Mouse (Mus musculus): ENCODE data around the gene Kazn.
A peak's percentile ranks its signal among the peaks of the same experiment; 100 is the strongest.

Kazn gene

DNA sequence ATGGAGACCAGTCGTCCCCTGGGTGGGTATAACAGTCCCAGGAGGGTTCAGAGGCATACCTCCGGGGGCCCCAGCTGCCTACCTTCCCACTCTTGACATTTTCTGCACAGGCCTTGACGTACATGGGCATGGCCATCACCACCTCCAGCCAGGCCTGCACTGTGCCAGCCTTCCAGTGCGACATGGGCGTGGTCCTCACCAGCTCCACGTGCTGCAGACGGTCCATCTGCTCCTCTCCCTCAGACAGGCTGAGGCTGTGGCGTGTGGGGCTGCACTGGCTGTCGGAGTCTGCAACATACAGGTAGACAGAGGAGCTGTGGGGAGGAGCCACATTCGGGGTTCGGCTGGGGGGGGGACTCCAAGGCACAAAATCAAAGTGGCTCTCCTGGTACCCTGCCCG is 121.2 kb downstream of the Kazn start:
- DNase-seq (ENCODE audit: low spot score in 2 of 2): no peak

DNA sequence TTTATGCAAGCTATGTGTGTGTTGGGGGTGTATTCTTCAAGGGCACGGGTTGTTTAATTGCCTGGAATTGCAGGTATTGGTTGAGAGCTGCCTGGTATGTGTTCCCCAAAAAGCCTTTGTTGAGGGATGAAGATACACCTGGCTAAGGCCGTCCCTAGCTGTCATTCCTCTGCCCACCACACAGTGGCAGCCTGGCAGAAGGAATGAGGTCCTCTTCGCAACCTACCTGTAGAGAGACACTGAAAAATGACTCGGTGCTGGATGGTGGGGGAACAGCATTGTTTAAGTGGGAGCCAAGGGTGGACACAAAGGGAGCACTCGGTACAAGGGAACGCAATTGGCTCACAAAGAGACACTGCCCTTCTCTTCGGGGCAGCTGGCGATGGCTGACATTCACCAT is 125.9 kb downstream of the Kazn start:
- no peak for DNase-seq (ENCODE audit: low spot score in 2 of 2)

DNA sequence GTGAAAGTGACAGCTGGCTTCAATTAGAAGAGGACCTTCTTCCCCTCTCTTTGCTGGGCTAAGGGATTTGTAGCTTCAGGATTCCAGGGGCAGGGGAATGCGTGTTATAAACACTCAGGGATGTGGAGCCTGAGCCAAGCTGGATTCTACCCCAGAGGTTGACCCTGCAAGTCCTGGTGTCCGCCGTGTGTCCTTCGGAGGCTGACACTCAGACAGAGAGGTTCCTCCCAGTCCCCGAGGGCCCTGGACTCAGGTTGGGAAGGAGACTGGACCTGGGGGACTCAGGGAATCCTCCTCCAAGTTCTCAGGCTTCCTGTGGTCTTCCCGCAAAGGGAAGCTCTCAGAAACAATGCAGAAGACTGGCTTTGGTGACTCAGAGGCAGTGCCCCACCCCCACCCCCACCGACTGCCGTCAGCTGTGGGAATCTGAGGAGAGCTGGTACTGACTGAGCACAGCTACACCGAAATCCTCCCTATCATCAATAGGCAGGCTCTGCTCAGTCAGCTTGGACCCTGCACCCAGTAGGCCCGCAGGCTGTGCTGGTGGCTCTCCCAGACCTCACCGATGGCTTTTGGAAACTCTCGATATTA is 136.0 kb downstream of the Kazn start:
- no peak for DNase-seq (ENCODE audit: low spot score in 2 of 2)

DNA sequence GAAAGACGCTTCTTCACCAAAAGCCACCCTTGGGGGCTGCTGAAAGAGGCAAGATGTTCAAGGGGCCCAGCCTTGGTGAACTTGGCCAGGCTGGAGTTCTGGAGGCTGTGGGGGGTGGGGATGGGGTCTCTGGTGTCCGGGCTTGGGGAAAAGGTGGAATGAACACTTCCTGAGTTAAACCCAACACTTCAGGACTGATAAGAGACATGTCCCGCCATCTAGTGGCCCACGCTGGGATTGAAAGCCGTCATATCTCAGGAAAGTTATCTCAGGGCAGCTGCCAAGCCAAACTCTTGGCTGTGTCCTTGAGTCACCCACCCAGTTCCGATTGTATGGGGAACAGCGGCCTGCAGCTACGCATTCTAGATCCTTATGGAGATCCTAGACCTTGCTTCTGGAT is 140.9 kb downstream of the Kazn start:
- peak in 1 of 2 experiments; percentile 34 for DNase-seq (ENCODE audit: low spot score in 2 of 2)

DNA sequence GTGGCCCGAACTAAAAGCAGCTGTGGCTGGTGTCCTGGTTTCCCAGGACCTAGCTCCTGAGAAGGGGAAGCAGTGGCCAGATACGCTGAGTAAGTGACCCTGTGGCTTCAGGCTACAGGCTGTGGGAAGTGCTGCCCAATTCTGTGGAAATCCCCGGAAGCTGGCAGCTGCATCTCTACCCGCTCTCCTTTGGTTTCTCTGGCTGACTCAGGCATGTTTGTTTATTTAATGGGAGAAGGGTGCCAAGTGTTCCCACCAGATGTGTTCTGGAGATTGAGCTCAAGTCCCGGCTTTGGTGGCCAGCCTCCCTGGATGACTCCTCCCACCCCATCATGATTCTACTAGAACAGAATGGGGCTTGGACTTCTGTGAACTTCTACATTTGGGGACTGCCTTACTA is 141.3 kb downstream of the Kazn start:
- DNase-seq (ENCODE audit: low spot score in 2 of 2): no peak

DNA sequence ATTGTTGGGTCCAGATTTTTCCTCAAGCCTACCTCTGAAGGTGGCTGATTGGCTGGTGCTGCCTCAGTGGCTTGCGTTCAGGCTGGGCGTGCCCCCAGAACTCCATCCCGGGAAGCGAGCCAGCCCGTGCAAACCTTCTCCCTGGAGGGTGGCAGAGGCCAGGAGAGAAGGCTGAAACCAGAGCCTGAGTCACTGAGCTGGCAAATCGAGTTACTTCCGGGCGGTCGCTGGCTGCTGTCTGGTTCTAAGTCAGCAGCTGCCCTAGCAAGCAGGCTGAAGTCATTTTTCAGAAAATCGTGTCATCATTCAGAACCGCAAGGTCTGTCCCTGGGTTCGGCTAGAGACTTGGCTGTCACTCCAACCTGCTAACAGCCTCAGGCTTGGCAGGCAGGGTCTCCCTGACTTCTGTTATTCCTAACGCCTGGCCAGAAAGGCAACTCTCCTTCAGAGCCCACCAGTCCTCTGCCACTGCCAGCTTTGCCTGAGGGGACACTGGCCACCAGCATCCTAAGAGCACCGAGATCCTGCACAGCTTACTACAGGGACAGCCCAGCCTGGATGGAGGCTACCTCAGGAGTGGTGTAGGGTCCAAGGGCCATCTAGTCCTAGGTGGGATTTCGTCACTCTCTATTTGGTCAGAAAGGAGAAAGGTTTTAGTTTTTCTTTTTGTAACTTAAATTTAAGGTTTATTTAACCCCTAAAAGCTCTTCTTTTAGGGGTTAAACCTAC is 143.5 kb downstream of the Kazn start:
- DNase-seq (ENCODE audit: low spot score in 2 of 2): no peak

DNA sequence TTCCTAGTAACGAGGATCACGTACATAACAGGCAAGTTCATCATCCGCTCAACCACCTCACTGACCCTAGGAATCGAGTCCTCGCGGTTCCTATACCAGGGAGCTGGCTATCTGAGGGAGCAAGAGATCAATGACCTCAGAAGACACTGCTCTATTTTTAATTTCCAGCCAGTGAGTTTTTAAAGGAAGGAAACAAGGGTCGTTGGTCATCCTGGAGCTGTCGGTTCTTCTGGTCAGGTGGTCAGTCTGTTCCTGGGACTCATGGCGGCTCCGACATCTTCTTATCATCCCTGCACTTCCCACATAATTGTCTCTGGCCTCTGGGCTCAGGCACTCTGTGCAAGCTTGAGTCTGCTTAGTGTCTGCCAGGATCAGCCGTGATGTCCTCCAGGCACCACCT is 144.8 kb downstream of the Kazn start:
- DNase-seq (ENCODE audit: low spot score in 2 of 2): no peak

DNA sequence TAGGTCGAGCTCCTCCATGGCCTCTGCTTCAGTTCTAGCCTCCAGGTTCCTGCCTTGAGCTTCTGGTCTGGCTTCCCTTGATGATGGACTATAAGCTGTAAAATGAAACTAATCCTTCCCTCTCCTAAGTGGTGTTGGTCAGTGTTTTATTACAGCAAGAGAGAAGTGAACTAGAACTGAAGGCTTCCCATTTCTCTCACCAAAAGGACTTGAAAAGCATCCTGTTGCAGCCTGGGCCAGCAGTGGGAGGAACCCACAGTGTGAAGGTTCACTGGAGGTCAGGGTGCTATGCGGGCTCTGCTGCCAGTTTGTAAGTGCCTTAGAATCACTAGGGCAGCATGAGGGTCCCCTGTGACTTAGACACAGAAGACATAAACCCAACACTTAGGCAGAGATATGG is 148.1 kb downstream of the Kazn start:
- no peak for DNase-seq (ENCODE audit: low spot score in 2 of 2)

DNA sequence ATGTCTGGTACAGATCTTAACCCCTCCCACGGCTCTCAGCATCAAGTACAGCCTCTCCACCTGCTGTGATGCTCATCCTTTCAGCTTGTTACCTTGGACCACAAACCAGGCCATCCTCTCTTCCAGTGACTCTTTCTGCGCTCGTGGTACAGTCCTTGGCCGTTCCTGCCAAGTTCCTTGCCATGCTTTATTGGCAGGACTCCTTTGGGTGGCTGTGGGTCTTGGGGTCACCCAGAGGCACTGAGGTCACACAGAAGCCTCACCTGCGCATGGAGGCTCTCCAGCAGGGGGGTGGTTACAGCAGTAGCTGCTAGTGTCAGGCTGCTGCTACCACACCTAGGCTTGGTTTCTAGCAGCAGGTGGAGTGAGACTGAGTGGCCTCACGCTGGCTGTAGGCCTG is 149.2 kb downstream of the Kazn start:
- no peak for DNase-seq (ENCODE audit: low spot score in 2 of 2)

DNA sequence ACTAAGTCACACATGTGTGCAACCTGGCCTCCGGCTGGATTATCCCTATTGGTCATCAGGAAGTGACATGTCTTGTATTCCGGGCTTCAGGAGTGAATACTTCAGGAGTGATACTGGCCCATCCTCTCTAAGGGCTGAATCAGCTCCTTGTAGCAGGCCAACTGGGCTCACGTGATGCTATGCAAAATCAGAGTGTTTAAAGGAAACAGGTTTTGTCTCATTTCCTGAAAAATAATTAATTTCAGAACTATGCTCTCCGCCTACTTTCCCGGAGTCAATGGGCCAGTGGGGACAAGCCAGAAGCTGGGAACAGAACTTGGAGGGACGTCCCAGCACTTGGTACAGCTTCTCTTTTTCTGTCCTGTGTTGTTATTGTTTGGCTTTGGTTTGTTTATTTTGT is 150.4 kb downstream of the Kazn start:
- DNase-seq (ENCODE audit: low spot score in 2 of 2): no peak

DNA sequence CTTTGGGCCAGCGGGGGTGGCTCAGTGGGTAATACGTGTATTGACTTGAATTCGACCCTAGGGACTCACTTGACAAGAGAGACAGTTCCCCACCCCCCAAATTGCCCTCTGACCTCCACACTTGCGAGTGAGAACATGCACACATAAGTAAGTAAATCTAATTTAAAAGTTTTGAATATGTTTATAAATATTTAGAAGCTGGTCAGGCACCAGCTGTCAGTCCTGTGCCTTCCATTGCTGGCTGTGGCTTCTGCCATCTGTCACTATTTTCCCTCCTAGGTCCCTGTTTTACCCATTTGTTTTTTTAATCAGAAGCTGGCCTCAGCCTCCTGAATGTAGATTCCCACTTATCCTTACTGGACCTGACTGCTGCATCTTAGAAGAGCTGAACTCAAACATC is 150.8 kb downstream of the Kazn start:
- DNase-seq (ENCODE audit: low spot score in 2 of 2): no peak

DNA sequence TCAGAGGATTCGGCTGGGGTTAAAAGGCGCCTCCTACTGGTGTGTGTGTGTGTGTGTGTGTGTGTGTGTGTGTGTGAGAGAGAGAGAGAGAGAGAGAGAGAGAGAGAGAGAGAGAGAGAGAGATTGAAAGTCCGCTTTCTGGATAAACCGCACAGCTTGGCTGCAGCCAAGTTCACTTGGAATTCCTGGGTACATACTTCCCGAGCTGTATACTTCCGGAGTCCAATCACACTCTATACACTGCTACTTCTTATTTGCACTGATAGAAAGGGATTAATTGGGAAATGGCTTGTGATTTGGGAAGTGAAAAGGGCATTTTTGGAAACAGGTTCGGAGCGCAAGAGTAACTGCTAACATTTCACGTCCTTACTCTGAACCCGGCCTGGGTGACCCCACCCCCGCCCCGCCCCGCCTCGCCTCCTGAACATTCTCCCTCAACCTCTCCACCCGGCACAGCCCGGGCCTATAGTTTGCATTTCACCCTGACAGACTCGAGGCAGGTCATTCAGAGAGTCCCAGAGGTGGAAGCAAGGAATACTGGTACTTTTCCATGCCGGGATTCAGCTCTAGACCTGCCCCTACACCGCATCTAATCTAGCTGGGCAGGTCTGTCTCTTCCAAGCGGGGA is 154.2 kb downstream of the Kazn start:
- DNase-seq (ENCODE audit: low spot score in 2 of 2): no peak

DNA sequence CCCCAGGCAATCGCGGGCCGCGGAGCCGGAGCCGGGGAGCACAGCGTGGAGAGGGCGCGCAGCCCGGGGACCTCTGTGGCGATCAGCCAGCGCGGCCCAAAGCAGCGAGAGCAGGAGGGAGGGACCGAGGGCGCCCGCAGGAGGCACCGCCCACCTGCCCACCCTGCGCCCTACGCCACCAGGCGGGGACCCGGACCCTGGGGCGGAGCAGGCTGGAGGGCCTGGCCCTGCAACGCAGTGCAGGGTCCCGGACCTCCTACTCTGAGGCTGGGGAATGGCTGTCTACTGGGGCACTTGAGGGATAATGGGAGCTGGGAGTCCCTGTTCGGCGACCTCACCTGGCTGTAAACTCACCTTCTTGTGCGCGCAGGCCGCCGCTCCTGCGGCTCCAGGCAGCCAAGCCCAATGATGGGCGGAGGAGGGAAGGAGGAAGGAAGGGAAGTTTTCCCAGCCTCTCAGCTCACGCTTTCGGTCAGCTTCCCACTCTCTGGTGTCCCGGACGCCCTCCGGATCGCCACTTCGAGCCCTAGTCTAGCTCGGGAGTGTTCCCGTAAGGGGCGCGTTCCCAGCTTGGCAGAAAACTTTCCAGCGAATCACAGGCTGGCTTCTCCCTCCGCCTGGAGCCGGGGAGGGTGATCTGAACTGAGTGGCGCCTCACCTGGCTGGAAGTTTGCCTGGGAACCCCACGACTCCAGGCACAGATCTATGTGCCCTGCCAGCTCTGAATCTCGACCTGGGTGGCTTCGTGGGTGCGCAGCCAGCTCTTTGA is 154.9 kb downstream of the Kazn start, which contains the start of gene Tmem51:
Gene Tmem51 (minus strand): TSS at position 174 of the 769 bp plus-strand sequence.
- DNase-seq (ENCODE audit: low spot score in 2 of 2): no peak

DNA sequence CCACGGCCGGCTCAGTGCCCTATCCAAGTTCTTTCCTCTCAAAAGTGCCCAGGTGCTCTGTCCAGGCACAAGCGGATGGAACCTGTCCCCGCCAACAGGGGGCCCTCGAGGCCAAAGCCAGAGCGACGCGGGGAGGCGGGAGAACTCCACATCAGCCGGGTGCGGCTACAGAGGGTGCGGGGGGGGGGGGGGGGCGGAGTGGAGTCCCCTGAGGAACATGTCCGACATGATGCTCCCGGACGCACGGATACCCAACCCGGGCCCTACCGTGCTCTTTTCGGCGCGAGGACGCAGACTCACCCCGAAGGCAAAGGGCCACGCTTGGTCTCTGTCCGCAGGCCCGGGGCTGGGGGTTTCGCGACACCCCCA is 155.5 kb downstream of the Kazn start:
- no peak for DNase-seq (ENCODE audit: low spot score in 2 of 2)

DNA sequence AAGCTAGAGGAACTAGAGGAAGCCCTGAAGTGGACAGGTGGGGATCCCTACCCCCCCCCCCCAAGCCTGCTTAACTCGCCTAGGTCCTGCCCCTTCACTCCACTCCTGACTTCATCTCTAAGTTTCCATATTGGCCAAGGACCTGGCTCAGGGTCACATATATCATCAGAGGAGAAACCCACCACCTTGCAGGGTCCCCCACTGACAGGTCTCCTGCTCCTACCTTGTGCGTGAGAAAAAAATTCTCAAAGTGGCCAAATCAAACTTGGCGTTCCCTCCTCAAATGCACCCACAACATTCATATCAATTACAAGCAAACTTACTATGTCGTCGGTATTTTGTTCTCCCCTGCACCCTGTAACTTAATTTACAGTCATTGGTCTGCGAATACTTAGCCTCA is 156.0 kb downstream of the Kazn start:
- no peak for DNase-seq (ENCODE audit: low spot score in 2 of 2)

DNA sequence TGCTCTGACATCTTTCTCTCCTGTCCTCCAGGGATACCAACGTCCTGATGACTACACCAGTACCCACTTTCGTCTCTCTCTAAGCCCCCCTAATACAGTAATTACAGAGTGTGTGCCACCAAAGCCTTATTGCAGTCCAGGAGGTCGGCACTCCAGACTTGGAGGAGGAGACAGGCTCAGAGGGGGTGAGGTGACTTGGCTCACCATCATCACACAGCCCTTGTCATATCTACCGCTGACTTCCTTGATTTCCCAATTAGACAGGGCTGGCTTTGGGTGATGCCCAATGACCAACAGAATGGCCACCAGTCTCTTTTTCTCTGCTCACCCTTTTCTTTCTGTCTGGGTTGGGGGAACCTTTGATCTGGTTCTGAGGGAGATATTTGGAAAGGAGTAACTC is 156.5 kb downstream of the Kazn start:
- no peak for DNase-seq (ENCODE audit: low spot score in 2 of 2)

DNA sequence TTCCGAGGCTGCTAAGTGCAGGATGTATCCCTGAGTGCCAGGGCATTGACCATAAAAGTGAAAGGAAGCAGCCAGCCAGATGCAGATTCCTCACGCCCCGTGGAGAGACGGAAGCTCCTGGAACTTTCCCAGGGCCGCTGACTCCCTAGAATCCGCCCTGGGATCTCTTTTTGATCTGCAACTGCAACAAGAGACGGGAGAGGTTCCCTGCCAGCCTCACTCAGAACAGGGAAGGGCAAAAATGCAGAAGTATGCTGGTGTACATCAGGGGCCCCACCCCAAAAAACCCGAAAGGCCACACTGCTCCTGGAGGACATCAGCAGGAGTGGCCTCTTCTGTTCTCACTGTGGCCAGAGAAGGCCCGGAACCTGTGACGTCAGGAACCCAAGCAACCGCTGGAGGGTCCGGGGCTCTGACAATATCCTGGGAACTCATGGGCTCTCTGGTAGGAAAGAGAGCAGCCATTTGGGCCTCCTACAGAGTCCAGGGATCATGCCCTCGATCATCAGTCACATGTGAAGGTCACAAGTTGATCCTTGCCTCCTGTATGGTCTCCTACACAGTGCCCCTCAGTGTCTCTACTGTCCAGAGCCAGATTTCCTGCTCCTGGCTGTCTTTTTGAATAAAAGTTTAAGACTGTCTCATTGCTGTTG is 157.4 kb downstream of the Kazn start:
- DNase-seq (ENCODE audit: low spot score in 2 of 2): no peak

DNA sequence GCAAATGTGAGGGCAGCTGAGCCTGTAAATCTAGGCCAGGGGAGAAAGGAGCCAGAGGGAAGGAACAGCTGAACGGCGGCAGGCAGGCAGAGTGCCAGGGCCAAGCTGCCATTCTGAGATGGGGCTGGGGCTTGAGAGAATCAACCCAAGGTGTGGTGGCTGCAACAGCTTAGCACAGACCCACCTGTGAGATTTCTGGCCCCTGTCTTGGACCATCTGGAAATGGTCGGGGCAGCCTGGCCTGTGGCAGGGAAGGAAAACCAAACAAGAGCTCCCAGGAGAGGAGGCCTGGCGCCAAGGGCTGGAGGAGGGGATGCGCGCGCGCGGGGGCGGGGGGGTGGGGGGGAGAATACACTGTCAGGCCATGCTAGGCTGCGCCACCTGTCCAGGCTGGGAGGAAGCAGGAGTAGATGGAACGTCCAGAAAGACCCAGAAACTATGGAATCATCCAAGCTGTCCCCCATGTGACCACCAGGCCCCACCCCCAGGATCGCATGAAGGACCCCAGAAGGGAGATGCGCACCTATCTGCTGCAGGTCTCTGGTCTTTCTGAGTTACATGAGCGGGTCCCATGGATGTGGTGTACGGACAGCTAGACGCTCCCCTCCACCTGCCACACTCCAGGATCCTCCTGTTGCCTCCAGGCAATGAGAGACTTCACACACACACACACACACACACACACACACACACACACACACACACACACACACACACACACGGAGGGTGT is 158.1 kb downstream of the Kazn start:
- DNase-seq (ENCODE audit: low spot score in 2 of 2): no peak

DNA sequence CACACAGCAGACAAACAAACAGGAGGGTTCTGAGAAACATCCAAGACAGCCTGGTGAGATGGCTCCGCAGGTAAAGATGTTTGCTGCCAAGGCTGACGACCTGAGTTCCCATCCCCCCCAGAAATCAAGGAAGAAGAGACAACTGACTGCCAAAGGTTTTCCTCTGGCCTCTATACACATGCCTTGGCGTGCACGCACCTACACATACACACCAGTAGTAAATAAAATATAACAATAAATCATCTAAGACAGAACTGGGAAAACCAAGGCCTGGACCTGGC is 158.8 kb downstream of the Kazn start:
- no peak for DNase-seq (ENCODE audit: low spot score in 2 of 2)

DNA sequence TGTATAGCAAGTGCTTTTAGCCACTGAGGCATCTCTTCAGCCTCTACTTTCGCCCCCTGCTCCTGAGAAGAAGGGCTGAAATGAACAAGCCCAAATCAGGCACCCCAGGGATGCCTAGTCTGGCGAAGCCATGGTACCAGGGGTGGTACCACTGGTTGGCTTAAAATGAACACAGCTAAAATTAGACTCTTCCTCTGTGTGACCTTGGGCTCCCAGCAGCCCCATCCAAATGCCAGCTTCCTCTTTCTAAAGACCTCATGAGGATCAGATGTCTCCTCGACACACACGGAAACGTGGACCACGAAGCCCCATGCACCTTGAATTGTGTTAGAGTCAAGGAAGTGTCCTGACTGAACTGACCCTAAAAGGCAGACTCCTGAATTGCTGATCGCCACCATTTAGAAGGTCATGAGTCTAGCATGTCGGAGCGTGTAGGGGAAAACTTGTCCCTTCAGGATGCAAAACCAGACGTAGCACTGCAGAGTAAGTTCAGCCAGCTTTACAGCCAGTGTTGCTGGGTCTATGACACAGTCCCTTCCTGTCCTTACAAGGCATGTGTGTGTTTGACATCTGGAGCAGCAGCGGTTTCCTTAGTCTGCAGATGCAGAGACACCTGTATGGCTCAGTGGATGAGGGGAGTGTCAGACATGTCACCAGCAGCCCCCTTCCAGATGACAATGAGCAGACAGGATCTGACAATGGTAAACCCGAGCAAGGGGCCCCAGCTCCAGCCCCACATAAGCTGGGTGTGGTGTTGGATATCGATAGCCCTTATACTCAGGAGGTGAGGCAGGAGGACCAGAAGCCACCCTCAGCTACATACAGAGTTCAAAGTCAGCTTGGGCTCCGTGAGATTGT is 159.3 kb downstream of the Kazn start:
- DNase-seq (ENCODE audit: low spot score in 2 of 2): no peak
